Mouse (Mus musculus) right cerebral cortex, postnatal 10 days (tissue): ENCODE data around the gene Olfr694.
"Not testable (repeated sequence)": the region's sequence is repeated elsewhere in the genome, so short reads cannot be mapped to it uniquely, and the experiment has no call there.

Experiments
- DNase-seq, 2 experiments: peaks; one replicate each; pipeline ENCODE4 v3.0.0; 2021; ENCODE audit warnings: low spot score in 2 of 2

Olfr694 gene

DNA sequence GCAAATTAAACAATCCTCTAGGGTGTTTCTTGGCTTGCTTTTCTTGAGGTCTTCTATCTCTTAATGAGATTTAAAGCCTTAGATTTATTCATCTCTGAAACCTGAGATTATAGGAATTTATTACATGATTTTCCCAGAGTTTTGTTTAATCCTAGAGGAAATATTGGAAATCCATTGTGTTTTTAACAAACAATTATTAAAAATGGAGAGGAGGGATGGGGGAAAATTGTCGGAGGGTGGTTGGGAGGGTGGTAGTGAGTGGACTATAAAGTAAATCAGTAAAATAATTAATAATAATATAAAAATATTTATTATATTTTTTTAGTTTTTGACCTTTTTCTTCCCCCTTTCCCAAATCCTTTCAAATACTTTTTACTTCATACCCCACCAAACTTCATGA lies at the start of gene Olfr694:
Gene Olfr694 (minus strand): TSS at position 101 of the 400 bp plus-strand sequence.
- no peak for DNase-seq

DNA sequence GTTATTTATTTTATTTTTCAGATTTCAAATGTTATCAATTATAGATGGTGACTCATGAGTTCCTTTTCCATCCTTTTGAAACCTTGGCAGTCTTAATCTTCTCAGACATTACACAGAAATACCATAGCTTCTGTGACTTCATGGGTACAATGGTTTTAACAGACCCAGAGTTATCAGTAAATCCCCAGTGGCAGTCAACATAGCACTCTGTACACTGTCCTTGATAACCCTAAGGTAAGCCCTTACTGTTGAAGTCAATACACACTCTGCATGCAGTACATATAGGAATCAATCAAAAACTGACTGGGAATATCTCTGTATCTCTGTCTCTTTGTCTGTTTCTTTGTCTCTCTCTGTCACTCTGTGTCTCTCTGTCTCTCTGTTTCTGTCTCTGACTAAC lies 45.4 kb upstream of the Olfr694 start:
- no peak for DNase-seq

DNA sequence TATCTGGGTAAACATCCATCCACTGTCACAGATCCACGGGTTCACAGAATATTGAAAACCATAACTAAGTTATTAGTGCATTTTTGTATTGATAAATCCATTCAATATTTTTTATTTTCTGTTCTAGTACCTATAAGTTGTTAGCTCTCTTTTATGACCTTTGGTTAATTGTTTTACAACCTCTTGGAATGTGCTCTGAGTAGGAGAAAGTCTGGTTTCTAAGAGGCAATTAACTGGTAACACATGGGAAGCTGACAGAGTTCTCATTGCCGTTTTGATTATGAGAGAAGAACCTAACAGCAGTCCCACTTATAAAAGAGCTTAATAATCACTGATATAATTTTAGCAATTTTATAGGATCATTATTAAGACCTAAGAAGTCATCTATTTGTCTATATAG lies 42.1 kb upstream of the Olfr694 start:
- no peak for DNase-seq

GRCm38 (mm10) chr7:106725654-106726053 lies 34.0 kb upstream of the Olfr694 start:
- DNase-seq = not testable (repeated sequence)

- DNase-seq = no peak
Observed at GRCm38 (mm10) chr7:106716296-106716695, 24.7 kb upstream of the Olfr694 start, which contains the start of gene Olfr695. TSS of gene Olfr695 (minus strand) at chr7:106716396.

GRCm38 (mm10) chr7:106711463-106711862 lies 19.8 kb upstream of the Olfr694 start:
- no peak for DNase-seq

GRCm38 (mm10) chr7:106707705-106708104 lies 16.1 kb upstream of the Olfr694 start:
- DNase-seq = not testable (repeated sequence)

GRCm38 (mm10) chr7:106696891-106697290 lies 5.3 kb upstream of the Olfr694 start:
- DNase-seq = no peak

- no peak for DNase-seq
Observed at GRCm38 (mm10) chr7:106692976-106693375, 1.4 kb upstream of the Olfr694 start.

GRCm38 (mm10) chr7:106685382-106685781 lies 6.2 kb downstream of the Olfr694 start:
- DNase-seq = no peak

DNA sequence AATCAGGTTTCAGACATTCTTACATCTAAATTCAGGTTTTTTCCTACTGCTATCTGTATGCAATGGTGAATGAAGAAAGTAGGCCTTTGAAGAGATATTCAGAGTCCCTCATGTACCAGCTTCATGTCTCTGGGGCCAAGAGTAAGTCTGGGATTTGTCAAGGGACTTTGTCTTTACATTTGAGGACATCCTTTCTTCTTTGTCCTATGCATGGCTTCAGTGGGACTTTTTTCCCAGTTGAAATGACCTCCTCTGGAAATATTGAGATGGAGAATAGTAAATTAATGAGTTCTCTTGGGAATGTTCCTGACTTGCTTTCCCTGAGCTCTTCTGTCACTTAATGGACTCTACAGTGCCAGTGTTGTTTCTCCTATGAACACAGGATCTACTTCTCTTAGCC lies 11.1 kb downstream of the Olfr694 start, which contains the start of gene Olfr693:
Gene Olfr693 (minus strand): TSS at position 101 of the 400 bp plus-strand sequence.
- DNase-seq = no peak

DNA sequence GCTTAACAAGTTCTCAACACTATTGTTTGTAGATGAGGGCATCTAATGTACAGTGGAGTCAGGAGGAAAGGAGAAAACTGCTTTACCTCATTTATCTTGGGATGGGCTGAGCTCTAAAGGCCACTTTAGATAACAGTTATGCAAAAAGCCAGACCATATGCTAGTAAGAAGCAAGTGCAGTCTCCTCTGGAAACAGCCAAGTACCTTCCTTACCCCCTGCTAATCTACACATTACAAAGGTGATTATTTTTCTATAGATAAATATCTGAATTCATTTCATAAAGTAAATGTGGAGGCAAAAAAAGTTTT lies 39.3 kb downstream of the Olfr694 start:
- no peak for DNase-seq

- DNase-seq = no peak
Observed at GRCm38 (mm10) chr7:106651555-106652343, 39.9 kb downstream of the Olfr694 start.

- DNase-seq = no peak
Observed at GRCm38 (mm10) chr7:106649774-106650173, 41.8 kb downstream of the Olfr694 start.

- no peak for DNase-seq
Observed at GRCm38 (mm10) chr7:106645261-106645660, 46.4 kb downstream of the Olfr694 start.

- DNase-seq = no peak
Observed at GRCm38 (mm10) chr7:106644222-106644870, 47.3 kb downstream of the Olfr694 start.

DNA sequence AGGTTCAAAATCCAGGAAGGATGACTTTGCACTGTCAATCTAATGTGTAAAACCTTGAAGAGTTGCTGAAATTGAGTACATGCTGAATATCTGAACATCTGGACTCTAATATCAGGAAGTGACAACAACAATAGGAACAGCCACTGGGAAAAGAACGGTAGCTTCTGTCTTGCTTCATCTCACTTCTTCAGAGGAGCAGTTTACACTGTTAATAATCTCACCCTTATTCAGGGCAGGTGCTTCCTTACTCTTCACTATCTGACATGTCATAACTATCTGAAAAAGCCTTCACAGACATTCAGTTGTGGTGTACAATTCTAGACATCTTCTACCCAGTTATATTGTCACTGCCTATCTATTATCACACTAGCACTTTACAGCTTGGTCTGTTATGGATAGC lies 50.8 kb downstream of the Olfr694 start:
- no peak for DNase-seq

DNA sequence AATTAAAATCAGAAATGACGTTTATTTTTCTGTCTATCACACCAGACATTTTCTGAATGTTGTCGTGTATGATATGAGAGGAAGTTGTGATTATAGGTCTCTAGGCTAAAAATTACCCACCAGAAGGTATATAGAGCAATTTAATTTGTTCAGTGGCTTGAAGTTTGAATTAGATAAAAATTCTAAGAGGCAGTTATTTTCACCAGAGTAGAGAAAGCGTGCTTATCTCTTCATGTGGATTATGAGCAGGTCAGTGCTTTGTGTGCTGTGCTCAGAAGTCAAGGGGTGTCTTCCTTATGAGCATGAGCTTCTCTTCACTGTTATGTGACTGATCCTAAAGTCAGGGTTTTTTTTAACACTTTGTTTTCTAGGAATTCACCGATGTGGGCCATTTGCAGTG lies 56.1 kb downstream of the Olfr694 start:
- no peak for DNase-seq
